Mouse (Mus musculus) urinary bladder, postnatal 10 days (tissue): Measurements from ENCODE around the gene Srp68.

Experiments used
- DNase-seq: peaks from one replicate; pipeline ENCODE4 v3.0.0; 2022; ENCODE audit warnings: low spot score

The Srp68 gene

GRCm38 (mm10) chr11:116245616-116246015 lies 28.4 kb downstream of the Srp68 start:
- no peak for DNase-seq

- no peak for DNase-seq
These were observed 29.4 kb downstream of the Srp68 start for GRCm38 (mm10) chr11:116244580-116244979.

- DNase-seq, result no peak
These were observed 32.2 kb downstream of the Srp68 start for GRCm38 (mm10) chr11:116241744-116242235.

GRCm38 (mm10) chr11:116239797-116240196 lies 34.2 kb downstream of the Srp68 start:
- no peak for DNase-seq

- DNase-seq, result peak; percentile 44
These were observed 36.1 kb downstream of the Srp68 start, which contains the start of gene Evpl for GRCm38 (mm10) chr11:116237742-116238395. Evpl (minus strand) TSS chr11:116238077.

GRCm38 (mm10) chr11:116234901-116235300 lies 39.1 kb downstream of the Srp68 start:
- no peak for DNase-seq

GRCm38 (mm10) chr11:116232427-116232826 lies 41.6 kb downstream of the Srp68 start:
- DNase-seq, result no peak

- no peak for DNase-seq
These were observed 45.3 kb downstream of the Srp68 start for GRCm38 (mm10) chr11:116228699-116229098.

- peak; percentile 71 for DNase-seq
These were observed 47.6 kb downstream of the Srp68 start for GRCm38 (mm10) chr11:116226414-116226813.

GRCm38 (mm10) chr11:116222740-116223059 lies 51.3 kb downstream of the Srp68 start:
- DNase-seq, result no peak

GRCm38 (mm10) chr11:116221931-116222739 lies 51.9 kb downstream of the Srp68 start:
- no peak for DNase-seq

- DNase-seq, result no peak
These were observed 54.1 kb downstream of the Srp68 start for GRCm38 (mm10) chr11:116219885-116220284.

- DNase-seq, result peak; percentile 76
These were observed 55.1 kb downstream of the Srp68 start for GRCm38 (mm10) chr11:116218737-116219400.

GRCm38 (mm10) chr11:116218263-116218662 lies 55.8 kb downstream of the Srp68 start:
- no peak for DNase-seq

GRCm38 (mm10) chr11:116216549-116216948 lies 57.5 kb downstream of the Srp68 start:
- no peak for DNase-seq

GRCm38 (mm10) chr11:116215991-116216390 lies 58.0 kb downstream of the Srp68 start:
- no peak for DNase-seq

GRCm38 (mm10) chr11:116215181-116215580 lies 58.8 kb downstream of the Srp68 start:
- DNase-seq, result no peak

GRCm38 (mm10) chr11:116213877-116214510 lies 60.0 kb downstream of the Srp68 start:
- DNase-seq, result no peak

- no peak for DNase-seq
These were observed 61.2 kb downstream of the Srp68 start for GRCm38 (mm10) chr11:116212847-116213246.

GRCm38 (mm10) chr11:116210696-116211095 lies 63.3 kb downstream of the Srp68 start:
- no peak for DNase-seq

- DNase-seq, result no peak
These were observed 64.8 kb downstream of the Srp68 start for GRCm38 (mm10) chr11:116209257-116209656.

GRCm38 (mm10) chr11:116208660-116209059 lies 65.4 kb downstream of the Srp68 start:
- no peak for DNase-seq
